Mouse (Mus musculus) ES-E14 (cell line): Measurements from ENCODE around the gene Rph3a. TPM values are rescaled to one million over a fixed set of nuclear protein-coding genes. Genes with fewer than 3 reads are reported as not detected.
"Not testable (repeated sequence)": the region's sequence is repeated elsewhere in the genome, so short reads cannot be mapped to it uniquely, and the experiment has no call there.

Experiments used
- DNase-seq: peaks from one replicate; pipeline ENCODE4 v3.0.0-alpha.2; 2013; ENCODE audit warnings: low read depth, low spot score
- H3K27ac ChIP-seq: 2 replicates; pipeline ENCODE4 v1.5.1; 2012; ENCODE audit warnings: low read depth, mild to moderate bottlenecking, low read length, moderate library complexity, mixed read lengths; ENCODE audit not compliant: poor library complexity, insufficient read depth, severe bottlenecking
- H3K36me3 ChIP-seq: 2 replicates; pipeline ENCODE4 v1.6.1; 2012; ENCODE audit warnings: mild to moderate bottlenecking, low read length, moderate library complexity, mixed read lengths; ENCODE audit not compliant: control insufficient read depth, poor library complexity, insufficient read depth, severe bottlenecking
- H3K4me1 ChIP-seq, 2 experiments: fragments of 150-350 bp in 1 of 2; sonication (generic) in 1 of 2; 2 replicates each; pipeline ENCODE4 v1.6.1; 2012; ENCODE audit warnings: low read length in 2 of 2, mild to moderate bottlenecking in 1 of 2, mixed read lengths in 1 of 2; ENCODE audit not compliant: control insufficient read depth in 2 of 2, insufficient read depth in 2 of 2, poor library complexity in 1 of 2
- H3K4me3 ChIP-seq, 2 experiments: fragments of 150-350 bp in 1 of 2; sonication (generic) in 1 of 2; 2 replicates each; pipeline ENCODE4 v1.5.1; 2012; ENCODE audit warnings: low read length in 2 of 2, low read depth in 1 of 2, mild to moderate bottlenecking in 1 of 2, mixed read lengths in 1 of 2; ENCODE audit not compliant: insufficient read depth in 1 of 2, poor library complexity in 1 of 2, severe bottlenecking in 1 of 2
- H3K9ac ChIP-seq: 2 replicates; pipeline ENCODE4 v1.6.1; 2012; ENCODE audit warnings: low read depth, mild to moderate bottlenecking, low read length, mixed read lengths; ENCODE audit not compliant: poor library complexity, insufficient read depth, severe bottlenecking
- H3K9me3 ChIP-seq: fragments of 150-350 bp; sonication (generic); 2 replicates; pipeline ENCODE4 v1.6.1; 2012; ENCODE audit warnings: low read depth, mild to moderate bottlenecking, low read length; ENCODE audit not compliant: control insufficient read depth, insufficient read depth
- CHD2 ChIP-seq: IDR thresholded peaks from 2 replicates; pipeline ENCODE4 v1.6.1; 2014; ENCODE audit warnings: mild to moderate bottlenecking, low read depth, low read length, inconsistent platforms
- HCFC1 ChIP-seq: IDR thresholded peaks from 2 replicates; pipeline ENCODE4 v1.6.1; 2012; ENCODE audit warnings: low read length, inconsistent platforms, borderline replicate concordance; ENCODE audit not compliant: insufficient read depth
- MAFK ChIP-seq: IDR thresholded peaks from 2 replicates; pipeline ENCODE4 v1.6.1; 2014; ENCODE audit warnings: mild to moderate bottlenecking, low read depth, low read length, inconsistent platforms; ENCODE audit not compliant: insufficient read depth
- ZC3H11A ChIP-seq: IDR thresholded peaks from 2 replicates; pipeline ENCODE4 v1.6.1; 2012; ENCODE audit warnings: low read depth, mild to moderate bottlenecking, inconsistent platforms, low read length, borderline replicate concordance
- ZNF384 ChIP-seq: IDR thresholded peaks from 2 replicates; pipeline ENCODE4 v1.6.1; 2012; ENCODE audit warnings: low read depth, low read length, inconsistent platforms
- in situ Hi-C, 2 experiments: fragments of 600-800 bp; cut with MboI; formaldehyde crosslinking; loops; one replicate each; pipeline ENCODE4 v1.15.1; 2025; ENCODE audit warnings: low sequenced_read_pairs in 2 of 2, inconsistent platforms in 1 of 2; ENCODE audit not compliant: unreplicated experiment in 2 of 2
- total RNA-seq: library from RNA; depleted of rRNA; stranded (reverse); fragments of 300-350 nt; gene quantifications from 2 replicates; pipeline ENCODE4 v1.2.3, GENCODE M21; 2012

The Rph3a gene
- total RNA-seq, 1 experiment: 0.09 TPM

- in situ Hi-C loops: no loop called here
- Histone ChIP-seq H3K4me3 (no peak overlapping the region), H3K9ac (no peak overlapping the region), H3K4me1 (peaks cover 2 to 11% of the 10 kb centered on the region in 2 experiments; a peak in 1 of 4 replicates), H3K9me3 (no peaks in the 10 kb centered on the region), H3K36me3 (no peaks in the 10 kb centered on the region), H3K27ac (peak overlapping the region; percentile 10; the same call in 1 of the 2 replicates)
- no peak for DNase-seq
- no peak for TF ChIP-seq ZC3H11A
- no peak for TF ChIP-seq MAFK
- no peak for TF ChIP-seq CHD2
- TF ChIP-seq ZNF384: no peak
- TF ChIP-seq HCFC1: no peak
Observed at GRCm38 (mm10) chr5:120908196-120908920, 101.5 kb downstream of the Rph3a start.

- DNase-seq, in situ Hi-C loops, H3K9ac ChIP-seq, H3K36me3 ChIP-seq, H3K9me3 ChIP-seq: not testable (repeated sequence)
- peak within 1 kb of the TSS; percentile 1 to 54; a peak in 3 of 4 replicates for H3K4me3 ChIP-seq
- H3K4me1 ChIP-seq: peaks cover 2 to 11% of the 10 kb centered on the region in 2 experiments; a peak in 1 of 4 replicates
- peak within 1 kb of the TSS; percentile 33; the same call in 1 of the 2 replicates for H3K27ac ChIP-seq
Observed at GRCm38 (mm10) chr5:120906791-120907733, 102.8 kb downstream of the Rph3a start, which contains the start of gene Oas1a. Gene Oas1a (minus strand): TSS chr5:120907521.

GRCm38 (mm10) chr5:120902056-120902455 lies 107.8 kb downstream of the Rph3a start:
- TF ChIP-seq ZC3H11A (no peak), CHD2 (no peak), MAFK (no peak), HCFC1 (no peak), ZNF384 (no peak)
- Histone ChIP-seq H3K36me3 (peaks cover 4% of the 10 kb centered on the region; the same call in 1 of the 2 replicates), H3K9me3 (no peaks in the 10 kb centered on the region), H3K27ac (no peak overlapping the region), H3K9ac (no peak overlapping the region), H3K4me3 (no peak overlapping the region), H3K4me1 (peaks cover 0 to 2% of the 10 kb centered on the region in 2 experiments; a peak in 1 of 4 replicates)
- DNase-seq: no peak
- in situ Hi-C loops: no loop called here

- no peak overlapping the region for H3K4me3 ChIP-seq
- no peak overlapping the region for H3K9ac ChIP-seq
- no peak for DNase-seq
- H3K4me1 ChIP-seq: no peaks in the 10 kb centered on the region
- peaks cover 4% of the 10 kb centered on the region for H3K36me3 ChIP-seq
- H3K27ac ChIP-seq: no peak overlapping the region
- in situ Hi-C loops: no loop called here
- no peak for TF ChIP-seq MAFK
- no peak for TF ChIP-seq ZC3H11A
- TF ChIP-seq ZNF384: no peak
- no peak for TF ChIP-seq HCFC1
- no peak for TF ChIP-seq CHD2
- no peaks in the 10 kb centered on the region for H3K9me3 ChIP-seq
Observed at GRCm38 (mm10) chr5:120900666-120901065, 109.2 kb downstream of the Rph3a start.
